Mouse (Mus musculus): Measurements from ENCODE around the gene Olfr531. TPM values are rescaled to one million over a fixed set of nuclear protein-coding genes. Genes with fewer than 3 reads are reported as not detected.

The Olfr531 gene
- total RNA-seq (2014; rRNA removed; ENCODE audit: low replicate concordance) (not detected in 2 replicates), polyA plus RNA-seq (2015; fragmentation: Nextera tagmentation; extraction: Ambion mirVana) (not detected in 2 replicates)

DNA sequence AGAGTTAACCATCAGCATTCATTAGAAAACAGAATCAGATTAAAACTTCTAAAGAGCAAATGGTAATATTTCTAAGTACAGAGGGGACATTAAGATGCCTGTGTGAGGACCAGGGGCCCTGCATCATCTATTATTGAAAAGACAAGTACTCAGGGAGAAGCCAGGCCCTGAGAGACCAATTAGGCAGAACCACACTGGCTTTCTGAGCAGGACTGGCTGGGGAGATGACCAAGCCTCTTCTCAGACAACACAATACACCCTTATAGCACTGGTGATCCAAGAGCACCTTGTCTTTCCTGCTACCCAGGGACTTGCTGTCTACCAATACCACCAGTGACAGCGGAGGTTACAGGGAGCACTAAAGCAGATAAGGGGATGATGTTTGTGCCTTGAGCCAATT lies at the start of gene Olfr531:
Gene Olfr531, minus strand, starts transcription at position 101 of the 400 bp plus-strand sequence.
- TF ChIP-seq EP300 (IDR thresholded peaks at IDR 0.05; ENCODE audit: low read depth) (no peak), CTCF (IDR thresholded peaks at IDR 0.05; ENCODE audit: low read depth) (no peak)
- Histone ChIP-seq H3K4me1 (ENCODE audit: control insufficient read depth, insufficient read depth) (no peaks in the 10 kb centered on the region), H3K9me3 (replicated peaks; ENCODE audit: control insufficient read depth, low read length) (0 out of 2 replicates have a peak, but pooled peaks cover 3% of the 10 kb centered on the region), H3K9ac (replicated peaks; ENCODE audit: low read depth, low read length) (no peak within 1 kb of the TSS), H3K4me3 (ENCODE audit: low read depth, low read length) (no peak within 1 kb of the TSS), H3K4me2 (ENCODE audit: low read depth, low read length) (no peak within 1 kb of the TSS), H3K27me3 (ENCODE audit: control insufficient read depth, insufficient read depth, low read length) (no peaks in the 10 kb centered on the region), H3K36me3 (replicated peaks; ENCODE audit: control insufficient read depth, insufficient read depth, low read length) (no peaks in the 10 kb centered on the region), H3K27ac (ENCODE audit: low read depth) (no peak within 1 kb of the TSS)
- 55% methylated on average over 1 of the region's 1 CpGs for WGBS
- ATAC-seq (ENCODE audit: insufficient read depth, low read depth) (no peak), DNase-seq (ENCODE audit: low spot score) (no peak)

- no peaks in the 10 kb centered on the region for H3K27me3 ChIP-seq (ENCODE audit: control insufficient read depth, insufficient read depth, low read length)
- DNase-seq (ENCODE audit: low spot score) (no peak), ATAC-seq (ENCODE audit: insufficient read depth, low read depth) (no peak)
- no peaks in the 10 kb centered on the region for H3K9me3 ChIP-seq (replicated peaks; ENCODE audit: control insufficient read depth, low read length)
- no peak overlapping the region for H3K27ac ChIP-seq (ENCODE audit: low read depth)
- H3K4me2 ChIP-seq (ENCODE audit: low read depth, low read length): no peak overlapping the region
- TF ChIP-seq EP300 (IDR thresholded peaks at IDR 0.05; ENCODE audit: low read depth) (no peak), CTCF (IDR thresholded peaks at IDR 0.05; ENCODE audit: low read depth) (no peak)
- no peak overlapping the region for H3K4me3 ChIP-seq (ENCODE audit: low read depth, low read length)
- no peaks in the 10 kb centered on the region for H3K36me3 ChIP-seq (replicated peaks; ENCODE audit: control insufficient read depth, insufficient read depth, low read length)
- WGBS: 62% methylated on average over 1 of the region's 1 CpGs
- H3K9ac ChIP-seq (replicated peaks; ENCODE audit: low read depth, low read length): no peak overlapping the region
- no peaks in the 10 kb centered on the region for H3K4me1 ChIP-seq (ENCODE audit: control insufficient read depth, insufficient read depth)
Observed at GRCm38 (mm10) chr7:140443141-140443540, 40.4 kb upstream of the Olfr531 start.

- no peak within 1 kb of the TSS for H3K9ac ChIP-seq (replicated peaks; ENCODE audit: low read depth, low read length)
- ATAC-seq (ENCODE audit: insufficient read depth, low read depth) (no peak), DNase-seq (ENCODE audit: low spot score) (no peak)
- no peaks in the 10 kb centered on the region for H3K9me3 ChIP-seq (replicated peaks; ENCODE audit: control insufficient read depth, low read length)
- no peaks in the 10 kb centered on the region for H3K27me3 ChIP-seq (ENCODE audit: control insufficient read depth, insufficient read depth, low read length)
- H3K4me2 ChIP-seq (ENCODE audit: low read depth, low read length): no peak within 1 kb of the TSS
- H3K27ac ChIP-seq (ENCODE audit: low read depth): no peak within 1 kb of the TSS
- WGBS: 66% methylated on average over 1 of the region's 1 CpGs
- no peaks in the 10 kb centered on the region for H3K36me3 ChIP-seq (replicated peaks; ENCODE audit: control insufficient read depth, insufficient read depth, low read length)
- TF ChIP-seq EP300 (IDR thresholded peaks at IDR 0.05; ENCODE audit: low read depth) (no peak), CTCF (IDR thresholded peaks at IDR 0.05; ENCODE audit: low read depth) (no peak)
- no peaks in the 10 kb centered on the region for H3K4me1 ChIP-seq (ENCODE audit: control insufficient read depth, insufficient read depth)
- H3K4me3 ChIP-seq (ENCODE audit: low read depth, low read length): no peak within 1 kb of the TSS
Observed at GRCm38 (mm10) chr7:140421539-140421938, 18.8 kb upstream of the Olfr531 start, which contains the start of gene Olfr532. Olfr532 (minus strand) TSS chr7:140421639.

DNA sequence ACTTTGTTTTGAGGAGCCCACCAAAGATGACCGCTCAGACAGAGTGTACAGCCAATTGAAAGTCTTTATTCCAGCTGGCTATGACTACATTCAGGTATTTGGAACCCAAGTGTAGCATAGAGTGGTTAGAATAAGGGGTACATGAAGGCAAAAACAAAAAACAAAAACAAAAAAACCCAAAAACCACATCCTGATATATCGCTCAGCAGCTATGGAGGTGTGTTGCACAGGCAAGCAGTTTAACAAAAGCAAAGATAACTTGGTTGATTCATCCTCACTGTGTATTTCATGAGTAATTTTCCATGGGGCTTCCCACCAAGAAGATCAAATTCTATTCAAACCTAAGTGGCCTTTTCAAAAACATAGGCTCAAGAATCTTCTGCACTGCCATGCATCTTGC lies 25.8 kb downstream of the Olfr531 start:
- TF ChIP-seq EP300 (IDR thresholded peaks at IDR 0.05; ENCODE audit: low read depth): no peak
- TF ChIP-seq CTCF (IDR thresholded peaks at IDR 0.05; ENCODE audit: low read depth): no peak
- DNase-seq (ENCODE audit: low spot score) (no peak), ATAC-seq (ENCODE audit: insufficient read depth, low read depth) (no peak)
- Histone ChIP-seq H3K4me3 (ENCODE audit: low read depth, low read length) (no peak overlapping the region), H3K9ac (replicated peaks; ENCODE audit: low read depth, low read length) (no peak overlapping the region), H3K4me2 (ENCODE audit: low read depth, low read length) (no peak overlapping the region), H3K4me1 (ENCODE audit: control insufficient read depth, insufficient read depth) (no peaks in the 10 kb centered on the region), H3K9me3 (replicated peaks; ENCODE audit: control insufficient read depth, low read length) (no peaks in the 10 kb centered on the region), H3K27me3 (ENCODE audit: control insufficient read depth, insufficient read depth, low read length) (no peaks in the 10 kb centered on the region), H3K36me3 (replicated peaks; ENCODE audit: control insufficient read depth, insufficient read depth, low read length) (no peaks in the 10 kb centered on the region), H3K27ac (ENCODE audit: low read depth) (no peak overlapping the region)
- 75% methylated on average over 2 of the region's 2 CpGs for WGBS

DNA sequence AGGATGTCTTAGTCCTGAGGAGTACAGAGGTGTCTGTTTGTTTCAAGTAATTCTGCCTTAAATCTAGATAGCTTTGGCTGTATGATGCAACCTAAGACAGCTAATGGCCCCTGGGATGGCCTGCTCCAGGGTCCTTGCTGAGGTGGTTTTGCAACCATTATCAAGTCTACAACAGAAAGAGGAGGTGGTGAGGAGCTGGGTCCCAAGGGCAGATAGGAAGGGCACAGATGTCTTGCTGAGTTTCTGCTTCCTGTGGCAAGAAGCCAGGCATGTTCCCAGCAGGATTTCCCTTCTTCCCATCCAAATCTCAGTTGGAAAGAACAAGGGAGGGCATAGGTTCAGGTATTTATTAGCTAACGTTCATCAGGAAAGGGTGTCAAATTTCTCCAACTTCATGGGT lies 26.5 kb downstream of the Olfr531 start, which contains the start of gene Olfr530:
Gene Olfr530, minus strand, starts transcription at position 101 of the 400 bp plus-strand sequence.
- Histone ChIP-seq H3K27me3 (ENCODE audit: control insufficient read depth, insufficient read depth, low read length) (no peaks in the 10 kb centered on the region), H3K4me3 (ENCODE audit: low read depth, low read length) (no peak within 1 kb of the TSS), H3K27ac (ENCODE audit: low read depth) (no peak within 1 kb of the TSS), H3K4me2 (ENCODE audit: low read depth, low read length) (no peak within 1 kb of the TSS), H3K9me3 (replicated peaks; ENCODE audit: control insufficient read depth, low read length) (no peaks in the 10 kb centered on the region), H3K9ac (replicated peaks; ENCODE audit: low read depth, low read length) (no peak within 1 kb of the TSS), H3K4me1 (ENCODE audit: control insufficient read depth, insufficient read depth) (no peaks in the 10 kb centered on the region), H3K36me3 (replicated peaks; ENCODE audit: control insufficient read depth, insufficient read depth, low read length) (no peaks in the 10 kb centered on the region)
- DNase-seq (ENCODE audit: low spot score): no peak
- ATAC-seq (ENCODE audit: insufficient read depth, low read depth): no peak
- 26% methylated on average over 1 of the region's 1 CpGs for WGBS
- TF ChIP-seq CTCF (IDR thresholded peaks at IDR 0.05; ENCODE audit: low read depth) (no peak), EP300 (IDR thresholded peaks at IDR 0.05; ENCODE audit: low read depth) (no peak)

DNA sequence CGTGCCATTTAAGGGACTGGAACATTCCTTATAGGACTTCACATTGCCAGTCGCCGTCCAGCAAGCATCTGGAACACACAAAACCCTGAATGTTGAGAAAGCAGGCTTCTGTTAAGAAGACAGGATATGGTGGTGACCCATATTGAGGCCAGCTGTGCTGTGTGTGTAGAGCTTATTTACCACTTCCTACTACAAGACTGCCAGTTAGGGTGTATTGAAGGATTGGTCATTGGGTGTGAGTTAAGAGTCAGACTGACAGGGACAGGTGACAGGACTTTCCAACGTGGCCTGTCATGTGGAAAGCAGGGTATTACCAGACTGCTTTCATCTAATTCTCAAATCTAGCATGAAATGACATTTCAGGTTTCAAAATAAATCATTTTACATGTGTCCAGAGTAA lies 28.4 kb downstream of the Olfr531 start:
- Histone ChIP-seq H3K4me2 (ENCODE audit: low read depth, low read length) (no peak overlapping the region), H3K9ac (replicated peaks; ENCODE audit: low read depth, low read length) (no peak overlapping the region), H3K9me3 (replicated peaks; ENCODE audit: control insufficient read depth, low read length) (no peaks in the 10 kb centered on the region), H3K36me3 (replicated peaks; ENCODE audit: control insufficient read depth, insufficient read depth, low read length) (no peaks in the 10 kb centered on the region), H3K4me3 (ENCODE audit: low read depth, low read length) (no peak overlapping the region), H3K27me3 (ENCODE audit: control insufficient read depth, insufficient read depth, low read length) (no peaks in the 10 kb centered on the region), H3K4me1 (ENCODE audit: control insufficient read depth, insufficient read depth) (no peaks in the 10 kb centered on the region), H3K27ac (ENCODE audit: low read depth) (no peak overlapping the region)
- 67% methylated on average over 4 of the region's 4 CpGs for WGBS
- no peak for TF ChIP-seq CTCF (IDR thresholded peaks at IDR 0.05; ENCODE audit: low read depth)
- TF ChIP-seq EP300 (IDR thresholded peaks at IDR 0.05; ENCODE audit: low read depth): no peak
- no peak for ATAC-seq (ENCODE audit: insufficient read depth, low read depth)
- DNase-seq (ENCODE audit: low spot score): no peak
